ENCODE assay signal across 7 mouse cellular contexts in genomic region chr2:30124472-30125274, GRCm38 (mm10). TPM values are rescaled to one million over a fixed set of nuclear protein-coding genes. Genes with fewer than 3 reads are reported as not detected.
DNase-seq lines count a peak whose midpoint lies in the region; ATAC-seq lines count a peak whose summit lies in the region.

Gene Zer1 (minus strand): TSS chr2:30124585.

- H3K4me3 ChIP-seq in embryonic facial prominence, embryonic 11.5 days (ENCODE audit: low read depth, low read length) = peak within 1 kb of the TSS; percentile 82
- H3K4me3 ChIP-seq in limb, embryonic 11.5 days (ENCODE audit: low read depth, low read length) = peak within 1 kb of the TSS; percentile 60
- peak within 1 kb of the TSS; percentile 88 for H3K4me3 ChIP-seq in midbrain, embryonic 14.5 days (replicated peaks; ENCODE audit: low read depth, low read length)

- peak within 1 kb of the TSS; percentile 83 for H3K9ac ChIP-seq in embryonic facial prominence, embryonic 11.5 days (replicated peaks; ENCODE audit: low read length)
- H3K9ac ChIP-seq in limb, embryonic 11.5 days (ENCODE audit: low read length) = peak within 1 kb of the TSS; percentile 64
- peak within 1 kb of the TSS; percentile 95 for H3K9ac ChIP-seq in midbrain, embryonic 14.5 days (replicated peaks; ENCODE audit: low read length)

- H3K4me1 ChIP-seq in embryonic facial prominence, embryonic 11.5 days (ENCODE audit: control insufficient read depth, insufficient read depth, low read length) = no peaks in the 10 kb centered on the region
- H3K4me1 ChIP-seq in limb, embryonic 11.5 days (ENCODE audit: control insufficient read depth, insufficient read depth, low read length) = peaks cover 6% of the 10 kb centered on the region
- peaks cover 29% of the 10 kb centered on the region for H3K4me1 ChIP-seq in midbrain, embryonic 14.5 days (ENCODE audit: control insufficient read depth, insufficient read depth, low read length)

- peak; percentile 98 for DNase-seq in adrenal gland, postnatal 14 days
- peak; percentile 94 for DNase-seq in embryonic facial prominence, embryonic 11.5 days (ENCODE audit: low spot score)
- peak; percentile 100 for DNase-seq in heart, adult 11 months
- peak; percentile 97 for DNase-seq in kidney, adult 18-20 months
- peak; percentile 94 for DNase-seq in limb, embryonic 11.5 days (ENCODE audit: low spot score)
- peak; percentile 95 for DNase-seq in midbrain, embryonic 14.5 days
- DNase-seq in spleen, adult 18-20 months = peak; percentile 87 to 89

- H3K27ac ChIP-seq in embryonic facial prominence, embryonic 11.5 days (replicated peaks; ENCODE audit: low read depth, low read length) = 0 out of 2 replicates have a peak within 1 kb of the TSS, but pooled peaks have one; percentile 39
- H3K27ac ChIP-seq in limb, embryonic 11.5 days (replicated peaks; ENCODE audit: low read depth, low read length) = peak within 1 kb of the TSS; percentile 53; the same call in 1 of the 2 replicates
- H3K27ac ChIP-seq in midbrain, embryonic 14.5 days (replicated peaks; ENCODE audit: low read depth, low read length) = peak within 1 kb of the TSS; percentile 91

- H3K36me3 ChIP-seq in embryonic facial prominence, embryonic 11.5 days (replicated peaks; ENCODE audit: control insufficient read depth, insufficient read depth, low read depth, low read length) = no peaks in the 10 kb centered on the region
- no peaks in the 10 kb centered on the region for H3K36me3 ChIP-seq in limb, embryonic 11.5 days (ENCODE audit: control insufficient read depth, insufficient read depth, low read length)
- 0 out of 2 replicates have a peak, but pooled peaks cover 5% of the 10 kb centered on the region for H3K36me3 ChIP-seq in midbrain, embryonic 14.5 days (ENCODE audit: control insufficient read depth, insufficient read depth, low read length)

- H3K27me3 ChIP-seq in embryonic facial prominence, embryonic 11.5 days (ENCODE audit: control insufficient read depth, insufficient read depth, low read length) = no peaks in the 10 kb centered on the region
- no peaks in the 10 kb centered on the region for H3K27me3 ChIP-seq in limb, embryonic 11.5 days (ENCODE audit: control insufficient read depth, insufficient read depth, low read length)
- H3K27me3 ChIP-seq in midbrain, embryonic 14.5 days (ENCODE audit: control insufficient read depth, insufficient read depth, low read length) = no peaks in the 10 kb centered on the region

- H3K4me2 ChIP-seq in embryonic facial prominence, embryonic 11.5 days (ENCODE audit: low read depth, low read length) = peak within 1 kb of the TSS; percentile 79
- peak within 1 kb of the TSS; percentile 86 for H3K4me2 ChIP-seq in limb, embryonic 11.5 days (ENCODE audit: low read depth, severe bottlenecking)
- H3K4me2 ChIP-seq in midbrain, embryonic 14.5 days (ENCODE audit: low read length) = peak within 1 kb of the TSS; percentile 97

- ATAC-seq in embryonic facial prominence, embryonic 11.5 days (replicated peaks; ENCODE audit: insufficient number of reproducible peaks, low FRiP score, low TSS enrichment, low read depth) = peak; percentile 95
- ATAC-seq in limb, embryonic 11.5 days (ENCODE audit: insufficient number of reproducible peaks, low FRiP score, low TSS enrichment, low read depth) = peak; percentile 94
- peak; percentile 92 for ATAC-seq in midbrain, embryonic 14.5 days (ENCODE audit: low FRiP score, low TSS enrichment)

- WGBS in embryonic facial prominence, embryonic 11.5 days = 12% methylated on average over 30 of the region's 31 CpGs
- 12% methylated on average over 31 of the region's 31 CpGs for WGBS in limb, embryonic 11.5 days
- whole genome bisulfite sequencing in midbrain, embryonic 14.5 days = 9% methylated on average over 31 of the region's 31 CpGs

- H3K9me3 ChIP-seq in embryonic facial prominence, embryonic 11.5 days (replicated peaks; ENCODE audit: control insufficient read depth, low read length) = no peaks in the 10 kb centered on the region
- H3K9me3 ChIP-seq in limb, embryonic 11.5 days (ENCODE audit: control insufficient read depth, low read length) = no peaks in the 10 kb centered on the region
- no peaks in the 10 kb centered on the region for H3K9me3 ChIP-seq in midbrain, embryonic 14.5 days (ENCODE audit: control insufficient read depth, low read length)

RNA-seq across cellular contexts. Expression of gene Zer1, which starts in this region (rescaled TPM):
- 32.4 and 40.5 TPM in 2 replicates for total RNA-seq in adrenal gland, postnatal 14 days (2021)
- polyA plus RNA-seq in embryonic facial prominence, embryonic 11.5 days (2014; fragmentation: Nextera tagmentation; extraction: Ambion mirVana) = 5.2 and 5.3 TPM in 2 replicates
- polyA plus RNA-seq in limb, embryonic 11.5 days (2014; fragmentation: Nextera tagmentation; extraction: Ambion mirVana) = 6.7 and 8.7 TPM in 2 replicates
- polyA plus RNA-seq in midbrain, embryonic 14.5 days (2014; fragmentation: Nextera tagmentation; extraction: Ambion mirVana) = 15.1 and 15.6 TPM in 2 replicates

Comparison
In these comparisons a context has a peak if more than half of its experiments do, and no peak if none do; other contexts are left out.
1. Peak in every context shown above with its lines: DNase-seq, ATAC-seq, H3K4me3 ChIP-seq and H3K27ac ChIP-seq.
2. H3K27ac ChIP-seq: peak in every context shown above with its lines; median percentile 91 in midbrain, embryonic 14.5 days; 53 in limb, embryonic 11.5 days; 39 in embryonic facial prominence, embryonic 11.5 days.